Mouse (Mus musculus): ENCODE results near the gene Anapc11.

DNA sequence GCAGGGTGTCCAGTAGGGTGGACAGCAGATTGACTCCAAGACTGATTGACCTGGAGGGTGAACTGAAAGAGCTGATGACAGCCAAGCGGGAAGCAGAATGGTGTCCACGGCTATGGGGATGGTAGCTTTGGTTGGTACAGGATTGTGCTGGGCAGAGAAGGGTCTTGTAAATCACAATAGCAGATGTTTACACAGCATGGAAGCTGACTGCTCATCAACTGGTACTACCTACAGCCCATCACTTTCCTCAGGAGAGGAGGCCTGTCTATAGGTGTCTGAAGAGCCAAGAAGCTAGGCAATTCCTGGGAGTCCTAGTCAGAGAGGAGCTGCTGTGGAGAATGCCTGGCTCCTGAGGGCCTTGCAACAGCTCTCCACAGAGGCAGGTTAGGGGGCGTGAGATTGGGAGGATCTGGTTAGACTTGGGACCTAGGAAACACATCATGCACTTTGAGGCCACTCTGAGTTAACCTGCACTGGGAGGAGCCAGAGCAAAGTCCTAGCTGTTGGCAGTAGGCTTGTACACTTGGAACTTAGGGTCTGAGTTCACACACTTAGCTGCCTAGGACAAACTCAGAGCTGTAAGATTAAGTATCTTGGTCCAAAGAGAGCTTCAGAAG is 21.7 kb upstream of the Anapc11 start:
- TF ChIP-seq GATA1 (IDR thresholded peaks at IDR 0.05; ENCODE audit: borderline replicate concordance, low read length) (no peak), CTCF (IDR thresholded peaks at IDR 0.05; ENCODE audit: low read depth, low read length) (no peak)
